Mouse (Mus musculus) limb, embryonic 11.5 days (tissue): ENCODE measurements at regions not wholly inside any gene's neighbourhood (a gene's known extent, or its start where the extent isn't known, plus 50 kb on each side); places are given as distances from the start of the nearest gene placed in this dataset.

Source experiments
- ATAC-seq: fragments of 200-750 bp; cut with Nextera tagmentation; 2 replicates; pipeline ENCODE4 v1.8.0; 2017; ENCODE audit warnings: low read depth; ENCODE audit not compliant: insufficient number of reproducible peaks, low FRiP score, low TSS enrichment
- DNase-seq: peaks from one replicate; pipeline ENCODE4 v3.0.0-alpha.2; 2015; ENCODE audit warnings: low spot score
- H3K27ac ChIP-seq: fragments of 300-500 bp; sonication (generic); replicated peaks from 2 replicates; pipeline ENCODE4 v1.5.1; 2014; ENCODE audit warnings: low read depth, mild to moderate bottlenecking, low read length
- H3K27me3 ChIP-seq: fragments of 300-500 bp; sonication (generic); 2 replicates; pipeline ENCODE4 v1.6.1; 2014; ENCODE audit warnings: mild to moderate bottlenecking, low read length, mixed read lengths; ENCODE audit not compliant: control insufficient read depth, insufficient read depth
- H3K36me3 ChIP-seq: fragments of 300-500 bp; sonication (generic); 2 replicates; pipeline ENCODE4 v1.6.1; 2014; ENCODE audit warnings: mild to moderate bottlenecking, low read length, moderate library complexity, mixed read lengths; ENCODE audit not compliant: control insufficient read depth, insufficient read depth
- H3K4me1 ChIP-seq: fragments of 300-500 bp; sonication (generic); 2 replicates; pipeline ENCODE4 v1.6.1; 2014; ENCODE audit warnings: low read length, mixed read lengths; ENCODE audit not compliant: control insufficient read depth, insufficient read depth
- H3K4me2 ChIP-seq: fragments of 300-500 bp; sonication (generic); 2 replicates; pipeline ENCODE4 v1.6.1; 2014; ENCODE audit warnings: low read depth, mild to moderate bottlenecking, moderate library complexity; ENCODE audit not compliant: severe bottlenecking
- H3K4me3 ChIP-seq: fragments of 300-500 bp; sonication (generic); 2 replicates; pipeline ENCODE4 v1.5.1; 2014; ENCODE audit warnings: low read depth, low read length
- H3K9ac ChIP-seq: fragments of 300-500 bp; sonication (generic); 2 replicates; pipeline ENCODE4 v1.6.1; 2014; ENCODE audit warnings: mild to moderate bottlenecking, low read length
- H3K9me3 ChIP-seq: fragments of 300-500 bp; sonication (generic); 2 replicates; pipeline ENCODE4 v1.6.1; 2016; ENCODE audit warnings: low read length; ENCODE audit not compliant: control insufficient read depth
- WGBS: fragments of 180-500 bp; shearing (Covaris S2); extraction: QIAGEN DNeasy Blood & Tissue Kit; methylation state at CpG from one replicate; pipeline ENCODE4 v1.1.7; 2014; 5-methylcytosine and 5-hydroxymethylcytosine counted together

DNA sequence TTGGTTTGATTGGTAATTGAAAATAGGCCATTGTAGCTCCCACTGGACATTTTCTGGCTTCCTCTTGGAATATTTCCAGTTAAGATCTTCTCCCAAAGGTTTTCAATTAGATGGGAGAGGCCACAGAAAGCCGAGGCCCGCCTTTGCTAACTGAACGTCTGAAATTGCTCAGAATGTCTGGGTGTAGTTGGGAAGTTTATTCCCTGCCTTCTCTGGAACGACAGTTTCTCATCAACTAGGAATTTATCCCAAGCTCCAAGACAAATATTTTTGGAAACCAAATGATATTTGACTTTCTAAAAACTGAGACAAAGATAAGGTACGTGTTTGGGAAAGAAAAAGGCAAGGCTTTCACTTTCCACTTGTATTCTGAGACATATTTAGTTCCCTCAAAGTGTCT lies 414.4 kb downstream of the Ttll7 start:
- Histone ChIP-seq H3K27me3 (no peaks in the 10 kb centered on the region), H3K4me1 (0 out of 2 replicates have a peak, but pooled peaks cover 2% of the 10 kb centered on the region), H3K9ac (no peak overlapping the region), H3K4me2 (no peak overlapping the region), H3K9me3 (no peaks in the 10 kb centered on the region), H3K4me3 (no peak overlapping the region), H3K36me3 (no peaks in the 10 kb centered on the region), H3K27ac (no peak overlapping the region)
- WGBS = 66% methylated on average over 5 of the region's 5 CpGs
- DNase-seq (no peak), ATAC-seq (no peak)

DNA sequence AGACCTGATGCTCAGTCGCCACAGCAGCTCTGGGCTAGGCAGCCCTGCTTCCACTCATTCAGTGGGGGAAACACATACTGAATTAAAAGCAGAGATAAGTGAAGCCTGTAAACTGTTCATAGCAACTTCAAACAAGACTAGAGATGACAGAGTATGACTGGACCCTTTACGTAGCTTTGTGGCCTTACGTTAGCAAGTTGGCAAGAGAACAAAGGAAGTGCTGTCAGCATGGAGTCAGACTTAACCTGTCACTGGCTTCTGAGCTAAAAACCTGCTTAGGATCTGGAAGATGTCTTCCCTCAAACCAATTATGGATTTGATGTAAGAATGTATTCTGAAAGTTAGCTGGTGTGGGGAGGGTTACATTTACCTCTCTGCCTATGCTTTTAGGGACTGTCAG lies 421.3 kb downstream of the Ttll7 start:
- Histone ChIP-seq H3K36me3 (no peaks in the 10 kb centered on the region), H3K4me2 (no peak overlapping the region), H3K9ac (no peak overlapping the region), H3K4me3 (no peak overlapping the region), H3K4me1 (no peaks in the 10 kb centered on the region), H3K9me3 (no peaks in the 10 kb centered on the region), H3K27me3 (no peaks in the 10 kb centered on the region), H3K27ac (no peak overlapping the region)
- 64% methylated on average over 3 of the region's 3 CpGs for WGBS
- no peak for DNase-seq
- no peak for ATAC-seq

DNA sequence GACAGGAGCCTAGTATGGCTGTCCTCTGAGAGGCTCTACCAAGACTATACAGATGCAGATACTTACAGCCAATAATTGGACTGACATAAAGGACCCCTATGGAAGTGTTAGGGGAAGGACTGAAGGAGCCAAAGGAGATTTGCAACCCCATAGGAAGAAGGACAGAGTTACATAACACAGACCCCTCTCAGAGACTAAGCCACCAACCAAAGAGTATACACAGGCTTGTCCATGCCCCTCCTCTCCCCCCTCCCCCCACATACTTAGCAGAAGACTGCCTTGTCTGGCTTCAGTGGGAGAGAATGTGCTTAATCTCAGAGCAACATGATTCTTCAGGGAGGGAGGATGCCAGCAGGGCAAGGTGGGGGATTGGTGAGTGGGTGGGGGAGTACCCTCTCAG lies 426.4 kb downstream of the Ttll7 start:
- Histone ChIP-seq H3K4me2 (no peak overlapping the region), H3K9me3 (no peaks in the 10 kb centered on the region), H3K4me3 (no peak overlapping the region), H3K9ac (no peak overlapping the region), H3K4me1 (no peaks in the 10 kb centered on the region), H3K27me3 (no peaks in the 10 kb centered on the region), H3K36me3 (no peaks in the 10 kb centered on the region), H3K27ac (no peak overlapping the region)
- no peak for ATAC-seq
- DNase-seq = no peak

DNA sequence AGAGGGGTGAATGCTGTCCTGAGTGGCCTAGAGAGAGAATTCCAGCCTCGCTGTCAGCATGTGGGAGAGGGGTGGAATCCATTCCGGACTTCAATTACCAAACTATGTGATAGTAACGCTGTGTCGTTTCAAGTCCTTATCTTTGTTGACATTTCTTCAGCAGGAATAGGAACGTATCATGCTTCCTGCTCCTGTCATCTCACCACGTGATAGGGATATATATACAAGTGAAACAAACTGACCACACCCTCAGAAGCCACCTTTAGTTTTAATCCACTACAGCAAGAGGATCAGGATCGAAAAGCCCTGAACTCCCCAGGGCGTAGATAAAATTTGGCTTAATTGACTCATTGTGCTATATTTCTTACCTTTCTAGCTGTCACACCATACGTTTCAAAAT lies 431.6 kb downstream of the Ttll7 start:
- Histone ChIP-seq H3K9me3 (no peaks in the 10 kb centered on the region), H3K27me3 (no peaks in the 10 kb centered on the region), H3K4me3 (no peak overlapping the region), H3K36me3 (no peaks in the 10 kb centered on the region), H3K4me2 (no peak overlapping the region), H3K9ac (no peak overlapping the region), H3K4me1 (no peaks in the 10 kb centered on the region), H3K27ac (no peak overlapping the region)
- no peak for DNase-seq
- WGBS = 78% methylated on average over 9 of the region's 9 CpGs
- ATAC-seq = no peak

DNA sequence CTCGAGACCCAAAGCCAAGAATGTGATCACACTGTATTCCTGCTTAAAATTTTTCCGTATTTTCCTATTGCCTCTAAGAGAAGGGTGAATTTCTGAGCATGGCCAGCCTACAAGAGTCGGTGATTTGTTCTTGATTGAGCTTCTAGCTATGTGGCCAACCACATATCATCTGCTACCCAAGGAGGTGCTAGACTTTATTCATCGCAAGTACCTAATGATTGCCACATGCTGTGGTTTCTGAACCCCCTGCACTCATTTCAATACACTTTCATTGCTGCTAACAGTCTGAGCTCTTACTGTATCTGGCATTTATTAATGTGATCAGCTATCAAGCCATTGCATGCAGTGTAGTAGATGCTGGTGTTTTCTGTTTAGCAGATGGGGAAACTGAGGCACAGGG lies 432.2 kb downstream of the Ttll7 start:
- Histone ChIP-seq H3K9me3 (no peaks in the 10 kb centered on the region), H3K4me1 (no peaks in the 10 kb centered on the region), H3K27me3 (no peaks in the 10 kb centered on the region), H3K36me3 (no peaks in the 10 kb centered on the region), H3K4me3 (no peak overlapping the region), H3K9ac (no peak overlapping the region), H3K27ac (no peak overlapping the region), H3K4me2 (no peak overlapping the region)
- ATAC-seq = no peak
- 73% methylated on average over 4 of the region's 4 CpGs for WGBS
- DNase-seq = no peak

DNA sequence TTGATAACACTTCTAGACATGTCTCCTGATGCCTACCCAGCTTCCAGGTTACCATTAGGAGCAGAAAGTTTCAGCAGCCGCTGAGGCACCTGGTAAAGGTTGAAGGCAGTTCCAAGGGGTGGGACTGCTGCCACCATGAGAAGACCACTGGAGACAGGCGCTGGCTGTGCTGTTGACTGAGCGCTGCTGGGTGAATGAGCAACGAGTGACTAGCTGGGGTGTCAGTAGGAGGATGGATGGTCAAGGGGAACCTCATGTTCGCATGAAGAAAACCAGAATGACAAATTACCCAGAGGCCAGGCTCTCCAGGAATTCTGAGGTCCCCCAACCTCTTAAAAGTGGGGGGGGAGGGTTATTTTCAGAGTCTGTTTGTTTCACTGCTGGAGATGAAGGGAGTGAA lies 433.3 kb downstream of the Ttll7 start:
- Histone ChIP-seq H3K27me3 (no peaks in the 10 kb centered on the region), H3K4me3 (no peak overlapping the region), H3K27ac (no peak overlapping the region)

DNA sequence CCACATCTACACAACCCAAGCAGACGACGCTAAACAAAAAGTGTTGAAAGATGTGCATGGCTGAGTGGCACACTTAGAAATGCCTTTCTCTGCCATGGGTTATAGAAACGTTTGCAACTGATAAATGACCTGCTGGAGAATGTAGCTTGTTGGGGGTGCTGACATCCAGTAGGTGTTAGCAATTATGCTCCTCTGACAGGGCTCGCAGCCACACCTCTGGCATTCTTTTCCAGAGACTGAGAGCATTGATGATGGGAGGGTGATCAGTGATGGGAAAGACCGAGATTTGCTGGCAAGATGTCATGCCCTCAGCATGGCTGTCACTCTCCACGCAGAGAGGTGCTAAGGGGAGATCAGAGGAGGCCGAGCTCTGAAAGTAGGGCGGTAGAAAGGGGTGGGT lies 435.3 kb downstream of the Ttll7 start:
- H3K4me2 ChIP-seq = no peak overlapping the region
- H3K4me3 ChIP-seq = no peak overlapping the region
- DNase-seq (no peak), ATAC-seq (0 out of 2 replicates have a peak, but pooled peaks have one; percentile 9)
- H3K9me3 ChIP-seq = no peaks in the 10 kb centered on the region
- H3K9ac ChIP-seq = no peak overlapping the region
- no peaks in the 10 kb centered on the region for H3K4me1 ChIP-seq
- no peak overlapping the region for H3K27ac ChIP-seq
- H3K27me3 ChIP-seq = no peaks in the 10 kb centered on the region
- WGBS = 32% methylated on average over 8 of the region's 8 CpGs
- H3K36me3 ChIP-seq = no peaks in the 10 kb centered on the region

More for the DNA sequence above, 433.3 kb downstream of the Ttll7 start:
- DNase-seq = no peak
- ATAC-seq = no peak
- 49% methylated on average over 5 of the region's 5 CpGs for WGBS
- Histone ChIP-seq H3K4me2 (no peak overlapping the region), H3K36me3 (no peaks in the 10 kb centered on the region), H3K9ac (no peak overlapping the region), H3K4me1 (no peaks in the 10 kb centered on the region), H3K9me3 (no peaks in the 10 kb centered on the region)

DNA sequence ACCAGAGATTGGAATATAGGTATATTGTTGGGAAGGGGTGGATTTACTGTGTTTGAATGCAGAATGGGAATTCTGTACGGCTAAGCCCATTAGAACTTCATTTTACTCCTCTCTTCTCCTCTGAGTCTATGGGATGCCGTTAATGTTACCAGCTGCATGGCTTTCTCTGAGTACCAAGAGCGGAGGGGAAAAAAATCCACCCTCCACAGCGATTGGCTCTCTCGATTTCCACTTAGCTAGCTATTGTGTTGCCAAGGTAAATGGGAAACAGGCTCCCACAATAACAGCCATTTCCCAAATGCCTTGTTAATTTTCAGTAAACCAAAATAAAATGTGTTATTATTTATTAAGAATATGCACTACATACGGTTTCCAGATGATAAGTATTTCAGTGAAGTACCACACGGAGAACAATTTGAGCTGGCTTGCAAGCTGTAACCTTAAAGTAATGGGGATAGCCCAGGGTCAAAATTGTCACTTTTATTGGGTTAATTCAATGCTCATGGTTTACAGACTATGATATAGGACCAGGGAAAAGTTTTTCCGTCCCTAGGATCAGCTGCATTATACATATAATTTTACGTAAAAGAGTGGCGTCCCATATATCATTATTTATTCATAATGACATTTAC lies 439.6 kb downstream of the Ttll7 start:
- 62% methylated on average over 10 of the region's 10 CpGs for WGBS
- Histone ChIP-seq H3K9me3 (no peaks in the 10 kb centered on the region), H3K36me3 (no peaks in the 10 kb centered on the region), H3K4me3 (no peak overlapping the region), H3K4me2 (no peak overlapping the region), H3K4me1 (no peaks in the 10 kb centered on the region), H3K9ac (no peak overlapping the region), H3K27me3 (no peaks in the 10 kb centered on the region), H3K27ac (no peak overlapping the region)
- ATAC-seq (no peak), DNase-seq (no peak)

DNA sequence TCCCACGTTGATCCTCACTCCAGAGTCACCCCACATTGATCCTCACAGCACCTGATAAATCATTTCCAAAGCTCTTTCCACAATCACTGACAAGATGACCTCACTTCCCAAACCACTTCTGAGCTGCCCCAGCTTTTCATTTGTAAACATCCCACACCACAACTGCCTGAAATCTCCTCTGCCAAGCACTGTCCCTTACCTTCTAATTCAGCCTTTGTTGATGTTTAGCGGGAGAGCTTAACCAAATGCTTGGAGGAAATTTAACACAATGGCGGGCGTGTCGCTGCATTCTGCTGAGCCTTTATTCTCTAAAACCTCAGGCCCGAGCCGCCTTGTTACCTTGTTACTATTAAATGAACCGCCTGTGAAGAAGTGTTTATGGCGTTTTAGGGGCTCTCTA lies 445.9 kb downstream of the Ttll7 start:
- Histone ChIP-seq H3K27ac (no peak overlapping the region), H3K36me3 (no peaks in the 10 kb centered on the region), H3K27me3 (no peaks in the 10 kb centered on the region), H3K4me2 (no peak overlapping the region), H3K9ac (no peak overlapping the region), H3K9me3 (no peaks in the 10 kb centered on the region), H3K4me3 (no peak overlapping the region), H3K4me1 (no peaks in the 10 kb centered on the region)
- ATAC-seq (no peak), DNase-seq (no peak)
- WGBS = 12% methylated on average over 9 of the region's 9 CpGs
